Mouse (Mus musculus): ENCODE data around the gene Srsf12. TPM values are rescaled to one million over a fixed set of nuclear protein-coding genes. Genes with fewer than 3 reads are reported as not detected.

Gene Srsf12
- polyA plus RNA-seq (2012) = not detected in 2 replicates

GRCm38 (mm10) chr4:33208881-33209841 lies at the start of gene Srsf12:
Gene Srsf12 (plus strand): TSS chr4:33208991.
- no peak for TF ChIP-seq GATA1 (IDR thresholded peaks at IDR 0.05; ENCODE audit: low read length)

- TF ChIP-seq GATA1 (IDR thresholded peaks at IDR 0.05; ENCODE audit: low read length) = no peak
Observed at GRCm38 (mm10) chr4:33183477-33183876, 25.3 kb upstream of the Srsf12 start.

DNA sequence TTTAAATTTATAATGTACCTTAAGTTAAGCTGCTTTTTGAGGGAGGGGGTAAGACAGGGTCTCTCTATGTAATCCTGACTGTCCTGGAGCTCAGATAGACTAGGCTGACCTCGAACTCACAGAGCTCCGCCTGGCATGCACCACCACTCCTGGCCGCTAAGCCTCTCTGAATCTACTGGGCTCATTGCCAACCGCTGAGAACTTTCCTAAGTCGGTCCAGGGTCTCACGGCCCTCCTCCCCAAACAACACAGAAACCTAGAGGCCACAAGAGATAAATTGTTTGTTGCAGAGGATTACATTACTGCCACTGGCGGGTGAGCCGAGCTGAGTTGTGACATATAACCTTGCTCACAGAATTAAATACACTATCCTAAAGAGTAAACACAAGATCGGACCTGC lies 20.6 kb upstream of the Srsf12 start:
- no peak for TF ChIP-seq GATA1 (IDR thresholded peaks at IDR 0.05; ENCODE audit: low read length)

DNA sequence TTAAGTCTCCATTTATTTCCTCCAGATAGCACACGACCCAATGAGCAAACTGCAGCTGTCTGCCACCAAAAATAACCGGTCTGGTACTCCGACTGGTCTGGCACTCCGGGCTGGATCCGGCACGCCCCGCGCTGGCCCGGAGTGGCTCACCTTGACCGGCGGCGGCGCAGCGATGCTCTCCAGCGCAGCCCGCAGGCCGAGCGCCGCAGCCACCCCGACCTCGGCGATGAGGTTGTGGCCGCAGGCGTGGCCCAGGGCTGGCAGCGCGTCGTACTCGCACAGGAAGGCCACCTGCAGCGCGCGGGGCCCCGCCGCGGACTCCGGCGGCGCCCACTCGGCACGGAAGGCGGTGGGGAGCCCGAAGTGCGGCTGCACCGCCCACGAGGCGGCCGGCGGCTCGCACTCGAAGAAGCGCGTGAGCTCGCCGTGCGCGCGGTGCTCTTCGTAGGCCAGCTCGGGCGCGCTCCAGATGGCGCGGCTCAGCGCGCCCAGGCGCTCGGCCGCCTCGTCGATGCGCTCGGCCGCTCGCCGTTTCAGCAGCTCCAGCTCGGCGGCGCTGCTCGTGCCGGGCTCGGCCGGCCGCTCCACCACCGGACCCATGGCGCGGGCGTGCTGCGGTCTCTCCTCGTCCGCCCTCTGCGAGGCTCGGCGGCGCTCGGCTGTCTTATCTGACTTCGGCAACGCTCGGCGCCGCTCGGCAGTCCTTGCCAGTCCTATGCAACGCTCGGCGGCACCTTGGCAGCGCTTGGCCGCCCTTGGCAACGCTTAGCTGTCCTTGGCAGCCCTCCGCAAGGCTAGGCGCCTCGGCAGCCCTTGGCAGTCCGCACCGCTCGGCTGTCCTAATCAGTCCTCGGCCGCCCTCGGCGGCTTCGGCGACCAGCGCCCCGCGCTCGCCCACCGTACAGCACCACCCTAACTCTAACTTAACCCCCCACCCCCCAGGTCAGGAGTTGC lies 19.7 kb upstream of the Srsf12 start:
- no peak for TF ChIP-seq GATA1 (IDR thresholded peaks at IDR 0.05; ENCODE audit: low read length)

DNA sequence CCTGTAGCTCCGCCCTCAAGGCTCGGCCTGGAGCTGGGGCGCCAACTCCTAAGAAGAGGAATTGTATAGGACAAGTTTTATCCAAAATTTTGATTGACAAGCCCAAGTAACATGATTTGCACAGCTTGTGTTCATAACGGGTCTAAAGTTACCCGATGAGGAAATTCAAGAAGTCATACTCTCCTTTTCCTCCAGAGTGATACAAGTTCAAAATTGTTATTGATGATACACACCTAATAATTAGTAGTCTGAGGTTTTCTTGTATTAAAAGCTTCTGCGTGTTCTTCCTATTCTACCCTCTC lies 19.1 kb upstream of the Srsf12 start, which contains the start of gene Pm20d2:
Gene Pm20d2, minus strand, starts transcription at position 3 of the 302 bp plus-strand sequence.
- TF ChIP-seq GATA1 (IDR thresholded peaks at IDR 0.05; ENCODE audit: low read length) = no peak

- no peak for TF ChIP-seq GATA1 (IDR thresholded peaks at IDR 0.05; ENCODE audit: low read length)
Observed at GRCm38 (mm10) chr4:33198117-33198516, 10.7 kb upstream of the Srsf12 start.

- TF ChIP-seq GATA1 (IDR thresholded peaks at IDR 0.05; ENCODE audit: low read length) = no peak
Observed at GRCm38 (mm10) chr4:33204682-33205081, 4.1 kb upstream of the Srsf12 start.

DNA sequence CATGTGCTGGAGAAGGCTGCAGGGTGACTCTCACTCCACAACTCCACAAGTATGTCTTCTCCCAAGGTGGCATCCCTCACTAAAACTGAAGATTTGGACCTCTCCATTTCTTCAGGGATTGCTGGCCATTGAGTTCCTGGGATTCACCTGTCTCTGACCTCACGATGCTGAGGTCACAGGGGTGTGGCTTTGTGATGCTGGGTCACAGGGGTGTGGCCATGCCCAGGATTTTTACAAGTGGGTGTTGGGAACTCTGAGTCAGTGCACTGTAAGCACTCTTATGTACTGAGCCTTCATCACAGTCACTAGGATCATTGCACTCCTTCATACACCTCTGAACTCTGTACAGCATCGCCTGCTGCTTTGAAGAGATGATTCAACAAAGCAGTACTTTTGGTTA lies 1.2 kb upstream of the Srsf12 start:
- TF ChIP-seq GATA1 (IDR thresholded peaks at IDR 0.05; ENCODE audit: low read length) = no peak

DNA sequence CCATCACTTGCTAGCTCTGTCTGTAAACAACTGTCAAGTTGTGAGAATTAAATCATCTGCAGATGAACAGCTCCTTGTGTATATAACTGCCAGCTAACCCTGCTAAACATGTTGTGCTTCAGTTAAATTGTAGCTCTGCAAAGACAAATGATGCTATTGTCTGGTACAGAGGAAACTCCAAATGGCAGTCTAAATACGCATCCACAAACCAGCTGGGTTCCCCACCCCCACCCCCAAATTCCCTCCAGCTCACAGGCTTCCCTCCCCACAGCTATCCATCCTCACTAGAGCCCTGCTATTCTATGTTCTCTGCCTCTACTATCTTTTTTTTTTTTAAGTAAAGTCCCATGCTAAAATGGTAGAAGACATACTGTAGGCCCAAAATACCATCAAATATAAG lies 13.1 kb downstream of the Srsf12 start:
- TF ChIP-seq GATA1 (IDR thresholded peaks at IDR 0.05; ENCODE audit: low read length) = no peak

- no peak for TF ChIP-seq GATA1 (IDR thresholded peaks at IDR 0.05; ENCODE audit: low read length)
Observed at GRCm38 (mm10) chr4:33224003-33224675, 15.3 kb downstream of the Srsf12 start.

GRCm38 (mm10) chr4:33227164-33227563 lies 18.4 kb downstream of the Srsf12 start:
- no peak for TF ChIP-seq GATA1 (IDR thresholded peaks at IDR 0.05; ENCODE audit: low read length)

DNA sequence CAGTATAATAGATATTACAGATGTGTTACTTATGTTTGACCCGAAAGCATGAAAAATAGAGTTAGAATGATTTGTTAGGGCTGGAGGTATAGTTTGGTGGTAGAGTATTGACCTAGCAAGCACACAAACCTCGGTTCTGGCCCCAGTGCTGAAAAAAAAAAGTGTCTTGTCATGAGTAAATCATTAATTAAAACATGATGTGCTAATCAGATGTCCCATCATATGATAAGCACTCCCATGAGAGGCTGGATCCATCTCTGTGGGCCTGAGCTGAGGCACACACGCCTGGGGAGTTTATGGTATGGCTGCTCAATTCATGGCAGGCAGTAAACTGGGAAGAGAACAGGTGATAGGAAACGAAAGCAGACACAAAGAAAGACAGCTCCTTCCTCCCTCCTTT lies 20.8 kb downstream of the Srsf12 start:
- no peak for TF ChIP-seq GATA1 (IDR thresholded peaks at IDR 0.05; ENCODE audit: low read length)

DNA sequence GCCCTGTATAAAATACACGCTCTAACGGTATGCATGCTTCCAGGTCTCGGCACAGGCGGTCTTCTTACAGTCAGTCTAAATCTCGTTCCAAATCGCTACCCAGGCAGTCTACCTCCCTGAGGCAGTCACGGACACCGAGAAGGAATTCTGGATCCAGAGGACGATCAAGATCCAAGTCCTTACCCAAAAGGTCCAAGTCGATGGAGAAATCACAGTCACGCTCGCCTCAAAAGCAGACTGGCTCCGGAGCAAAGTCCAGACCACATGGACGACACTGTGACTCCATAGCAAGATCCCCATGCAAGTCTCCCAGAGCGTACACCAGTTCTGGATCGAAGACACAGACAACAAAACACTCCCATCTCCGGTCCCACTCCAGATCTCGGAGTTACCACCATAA lies 22.1 kb downstream of the Srsf12 start:
- TF ChIP-seq GATA1 (IDR thresholded peaks at IDR 0.05; ENCODE audit: low read length) = no peak

DNA sequence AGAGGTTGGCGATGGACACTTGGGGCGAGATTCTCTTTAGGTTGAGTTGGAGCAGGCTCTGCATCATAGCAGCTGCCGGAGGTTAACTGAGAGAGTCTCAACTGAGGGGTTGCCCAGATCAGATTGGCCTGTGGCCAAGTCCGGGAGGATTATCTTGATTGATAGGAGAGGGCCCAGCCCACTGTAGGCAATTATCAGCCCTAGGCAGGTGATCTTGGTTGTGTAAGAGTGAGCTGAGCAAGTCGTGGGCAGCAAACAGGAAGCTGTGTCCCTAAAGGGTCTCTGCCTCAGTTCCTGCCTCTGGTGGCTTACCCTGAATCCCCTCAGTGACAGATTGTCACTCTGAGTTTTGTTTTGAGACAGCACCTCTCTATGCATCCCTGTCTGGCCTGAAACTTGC lies 33.7 kb downstream of the Srsf12 start:
- no peak for TF ChIP-seq GATA1 (IDR thresholded peaks at IDR 0.05; ENCODE audit: low read length)

DNA sequence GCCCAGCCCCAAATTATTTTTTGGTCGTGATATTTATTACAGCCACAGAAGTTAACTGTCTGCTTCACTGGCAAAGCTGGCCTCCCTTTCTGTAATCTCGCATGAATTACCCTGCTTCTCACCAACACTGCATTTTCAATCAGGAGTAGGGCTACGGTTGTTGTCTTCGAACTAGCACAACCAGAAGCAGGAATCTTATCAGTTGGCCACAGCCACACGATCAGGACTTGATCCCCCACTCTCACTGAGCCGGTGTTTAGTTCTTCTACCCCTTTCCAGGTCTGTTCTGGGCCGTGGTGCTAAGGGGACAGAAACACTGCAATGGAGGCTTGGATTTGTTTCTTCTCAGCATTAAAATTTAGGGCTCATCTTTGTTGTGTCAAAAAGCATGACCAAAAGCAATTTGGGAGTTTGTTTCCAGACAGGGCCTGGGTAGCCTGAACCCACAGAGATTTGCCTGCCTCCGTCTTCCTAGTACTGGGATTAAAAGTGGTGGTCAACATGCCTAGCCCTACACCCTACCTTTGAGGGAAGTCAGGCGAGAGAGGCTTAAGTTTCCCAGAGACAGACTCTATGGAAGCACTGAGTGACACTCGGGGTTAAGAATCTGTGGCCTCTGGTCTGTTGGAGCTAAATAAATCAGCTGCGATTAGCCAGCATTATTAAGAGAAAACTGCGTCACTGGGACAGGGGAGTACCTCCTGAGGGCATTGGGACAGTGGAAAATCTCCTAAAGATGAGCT lies 34.4 kb downstream of the Srsf12 start:
- no peak for TF ChIP-seq GATA1 (IDR thresholded peaks at IDR 0.05; ENCODE audit: low read length)

Measured in G1E-ER4 (cell line).